Mouse (Mus musculus): ENCODE results near the gene Pelp1. TPM values are rescaled to one million over a fixed set of nuclear protein-coding genes. Genes with fewer than 3 reads are reported as not detected.
A peak's percentile ranks its signal among the peaks of the same experiment; 100 is the strongest.
"Not testable (repeated sequence)": the region's sequence is repeated elsewhere in the genome, so short reads cannot be mapped to it uniquely, and the experiment has no call there.

The Pelp1 gene
- polyA plus RNA-seq, 1 experiment from 2014 or later = 33.6 TPM

DNA sequence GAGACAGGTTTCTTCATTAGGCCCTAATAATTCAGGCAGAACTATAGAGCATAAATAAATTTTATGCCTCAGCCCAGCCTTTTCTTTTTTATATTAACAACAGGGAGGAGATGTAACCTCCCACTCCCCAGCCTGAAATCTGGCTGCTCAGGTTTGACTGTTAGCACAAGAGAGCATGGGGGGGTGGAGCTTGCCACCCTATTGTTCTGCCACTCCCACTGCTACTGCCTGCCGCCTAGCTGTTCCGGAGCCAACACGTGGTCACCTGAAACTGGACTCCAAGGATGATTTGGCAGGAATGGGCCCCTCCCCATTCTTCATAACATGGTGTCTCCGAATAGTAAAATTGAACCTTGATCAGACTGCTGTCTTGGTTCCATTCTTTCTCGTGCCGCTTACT, 42.1 kb downstream of the Pelp1 start:
- not testable (repeated sequence) for H3K4me3 ChIP-seq; ATAC-seq (ENCODE audit: low FRiP score, low read depth); H3K36me3 ChIP-seq; H3K4me2 ChIP-seq; H3K27ac ChIP-seq (replicated peaks); H3K9me3 ChIP-seq; H3K4me1 ChIP-seq (replicated peaks); H3K9ac ChIP-seq; H3K27me3 ChIP-seq
- 85% methylated on average over 6 of the region's 6 CpGs for WGBS

GRCm38 (mm10) chr11:70351868-70352267, 58.0 kb downstream of the Pelp1 start, which contains the start of gene Alox15:
Gene Alox15, minus strand, starts transcription at chr11:70352031.
- no peaks in the 10 kb centered on the region for H3K36me3 ChIP-seq
- no peak within 1 kb of the TSS for H3K9ac ChIP-seq
- peak within 1 kb of the TSS; percentile 52 for H3K4me2 ChIP-seq
- no peak within 1 kb of the TSS for H3K27ac ChIP-seq (replicated peaks)
- ATAC-seq (ENCODE audit: low FRiP score, low read depth) = no peak
- H3K4me1 ChIP-seq (replicated peaks) = peaks cover 11% of the 10 kb centered on the region
- no peaks in the 10 kb centered on the region for H3K9me3 ChIP-seq
- H3K27me3 ChIP-seq = peaks cover 33% of the 10 kb centered on the region
- under 1% methylated on average over 19 of the region's 19 CpGs for WGBS
- H3K4me3 ChIP-seq = peak within 1 kb of the TSS; percentile 21

DNA sequence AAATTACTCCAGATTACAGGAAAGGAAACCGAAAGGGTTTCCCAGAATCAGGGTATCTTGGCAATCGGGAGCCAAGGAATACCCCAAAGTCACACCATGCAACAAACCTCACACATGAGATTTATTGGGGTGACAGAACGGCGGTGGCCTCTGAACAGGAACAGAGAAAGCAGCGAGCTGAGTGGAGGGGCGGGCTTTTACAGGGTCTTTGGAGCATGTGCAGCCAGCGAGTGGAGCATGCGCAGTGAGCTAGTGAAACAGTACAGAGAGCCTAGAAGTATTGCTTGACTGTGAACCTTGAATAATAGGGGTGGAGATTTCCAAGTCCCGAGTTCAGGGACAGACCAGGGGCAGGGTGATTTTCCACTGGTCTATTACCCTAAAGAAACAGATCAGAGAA, 61.2 kb downstream of the Pelp1 start:
- H3K4me3 ChIP-seq = no peak overlapping the region
- 90% methylated on average over 9 of the region's 9 CpGs for WGBS
- no peaks in the 10 kb centered on the region for H3K9me3 ChIP-seq
- H3K36me3 ChIP-seq = no peaks in the 10 kb centered on the region
- no peak overlapping the region for H3K9ac ChIP-seq
- H3K4me2 ChIP-seq = no peak overlapping the region
- peaks cover 33% of the 10 kb centered on the region for H3K27me3 ChIP-seq
- peaks cover 11% of the 10 kb centered on the region for H3K4me1 ChIP-seq (replicated peaks)
- H3K27ac ChIP-seq (replicated peaks) = no peak overlapping the region
- ATAC-seq (ENCODE audit: low FRiP score, low read depth) = no peak

DNA sequence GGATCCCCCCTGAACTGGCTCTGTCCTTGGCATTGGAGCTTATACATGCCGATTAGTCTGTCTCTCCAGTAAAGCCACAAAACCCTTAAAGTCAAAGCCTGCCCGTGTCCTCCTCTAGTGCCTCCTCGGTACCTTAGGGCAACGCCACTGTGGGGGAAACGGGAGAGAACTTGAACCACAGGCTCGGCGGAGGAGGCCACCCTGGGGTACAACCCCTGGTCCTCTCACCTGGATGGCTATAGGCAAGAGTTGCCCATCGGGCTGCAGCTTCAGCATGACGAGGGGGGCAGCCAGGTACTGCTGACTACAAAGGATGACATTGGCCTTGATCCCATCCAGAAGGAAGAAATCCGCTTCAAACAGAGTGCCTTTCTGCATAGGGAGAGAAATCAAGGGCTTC, 62.0 kb downstream of the Pelp1 start:
- H3K36me3 ChIP-seq = no peaks in the 10 kb centered on the region
- no peak overlapping the region for H3K4me2 ChIP-seq
- H3K9me3 ChIP-seq = no peaks in the 10 kb centered on the region
- H3K27me3 ChIP-seq = peaks cover 25% of the 10 kb centered on the region
- H3K9ac ChIP-seq = no peak overlapping the region
- H3K27ac ChIP-seq (replicated peaks) = no peak overlapping the region
- no peak overlapping the region for H3K4me3 ChIP-seq
- peaks cover 11% of the 10 kb centered on the region for H3K4me1 ChIP-seq (replicated peaks)
- 85% methylated on average over 10 of the region's 10 CpGs for WGBS
- no peak for ATAC-seq (ENCODE audit: low FRiP score, low read depth)

GRCm38 (mm10) chr11:70345546-70345945, 64.3 kb downstream of the Pelp1 start:
- Histone ChIP-seq H3K9ac (no peak overlapping the region), H3K4me2 (no peak overlapping the region), H3K4me3 (no peak overlapping the region), H3K27ac (replicated peaks) (no peak overlapping the region), H3K9me3 (no peaks in the 10 kb centered on the region), H3K27me3 (peaks cover 7% of the 10 kb centered on the region; the same call in 1 of the 2 replicates), H3K4me1 (replicated peaks) (no peaks in the 10 kb centered on the region), H3K36me3 (no peaks in the 10 kb centered on the region)
- WGBS = 96% methylated on average over 8 of the region's 8 CpGs
- ATAC-seq (ENCODE audit: low FRiP score, low read depth) = no peak

DNA sequence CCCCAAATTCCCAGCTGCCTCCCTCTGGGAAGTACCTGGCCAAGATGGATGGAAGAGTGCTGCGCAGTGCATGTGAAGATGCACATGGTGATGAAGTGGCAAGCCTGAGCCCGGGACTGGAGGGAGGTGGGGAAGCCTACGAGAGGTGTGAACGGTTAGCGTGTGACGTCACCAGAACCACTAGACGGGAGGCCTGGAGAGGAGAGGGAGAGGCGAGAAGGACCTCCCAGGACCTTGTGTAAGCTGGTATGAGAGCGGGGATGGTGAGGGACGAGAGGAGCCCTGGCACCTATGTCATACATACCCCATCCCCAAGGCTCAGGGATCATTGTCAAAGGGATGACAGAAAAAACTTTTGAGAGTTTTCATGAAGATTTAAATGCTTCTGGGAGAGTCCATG, 64.8 kb downstream of the Pelp1 start:
- ATAC-seq (ENCODE audit: low FRiP score, low read depth) = no peak

More for the DNA sequence above, 64.8 kb downstream of the Pelp1 start:
- Histone ChIP-seq H3K36me3 (no peaks in the 10 kb centered on the region), H3K9ac (no peak overlapping the region), H3K27ac (replicated peaks) (no peak overlapping the region), H3K27me3 (peaks cover 3% of the 10 kb centered on the region; the same call in 1 of the 2 replicates), H3K4me3 (no peak overlapping the region), H3K4me2 (no peak overlapping the region), H3K4me1 (replicated peaks) (no peaks in the 10 kb centered on the region), H3K9me3 (no peaks in the 10 kb centered on the region)
- WGBS = 89% methylated on average over 10 of the region's 10 CpGs

Small RNA genes lying within 50 kb of the gene (microRNA-seq; reads per million reads assigned to microRNA genes)
- gene Mir7115 = not detected

Other genes starting within 250 kb of the Pelp1 start
- gene Slc16a11, start 197.3 kb downstream of the Pelp1 start, polyA plus RNA-seq (2015; fragmentation: Nextera tagmentation; extraction: Ambion mirVana) = 7.6 and 8.1 TPM in 2 replicates
- gene Slc16a13, start 189.0 kb downstream of the Pelp1 start, polyA plus RNA-seq (2015; fragmentation: Nextera tagmentation; extraction: Ambion mirVana) = 14.3 and 16.5 TPM in 2 replicates
- 5.5 and 5.6 TPM in 2 replicates for gene Bcl6b, start 180.2 kb downstream of the Pelp1 start, polyA plus RNA-seq (2015; fragmentation: Nextera tagmentation; extraction: Ambion mirVana)
- 168 and 175 TPM in 2 replicates for gene 0610010K14Rik, start 172.1 kb downstream of the Pelp1 start, polyA plus RNA-seq (2015; fragmentation: Nextera tagmentation; extraction: Ambion mirVana)
- 13.7 TPM in 2 replicates for gene Gm21988, start 170.2 kb downstream of the Pelp1 start, polyA plus RNA-seq (2015; fragmentation: Nextera tagmentation; extraction: Ambion mirVana)
- gene Rnasek, start 170.2 kb downstream of the Pelp1 start, polyA plus RNA-seq (2015; fragmentation: Nextera tagmentation; extraction: Ambion mirVana) = 394 and 408 TPM in 2 replicates
- 1.2 and 1.7 TPM in 2 replicates for gene Alox12, start 154.7 kb downstream of the Pelp1 start, polyA plus RNA-seq (2015; fragmentation: Nextera tagmentation; extraction: Ambion mirVana)
- gene Alox12e, start 87.4 kb downstream of the Pelp1 start, polyA plus RNA-seq (2015; fragmentation: Nextera tagmentation; extraction: Ambion mirVana) = 0.08 TPM in 1 of 2 replicates, not detected in the other
- gene Alox15, start 58.0 kb downstream of the Pelp1 start, polyA plus RNA-seq (2015; fragmentation: Nextera tagmentation; extraction: Ambion mirVana) = not detected in 2 replicates
- 50.3 and 57.5 TPM in 2 replicates for gene Arrb2, start 22.6 kb upstream of the Pelp1 start, polyA plus RNA-seq (2015; fragmentation: Nextera tagmentation; extraction: Ambion mirVana)
- 45.6 and 49.2 TPM in 2 replicates for gene Med11, start 41.9 kb upstream of the Pelp1 start, polyA plus RNA-seq (2015; fragmentation: Nextera tagmentation; extraction: Ambion mirVana)
- 0.77 and 0.90 TPM in 2 replicates for gene Zmynd15, start 49.4 kb upstream of the Pelp1 start, polyA plus RNA-seq (2015; fragmentation: Nextera tagmentation; extraction: Ambion mirVana)
- gene Cxcl16, start 50.0 kb upstream of the Pelp1 start, polyA plus RNA-seq (2015; fragmentation: Nextera tagmentation; extraction: Ambion mirVana) = 5.2 and 6.1 TPM in 2 replicates
- gene Tm4sf5, start 95.2 kb upstream of the Pelp1 start, polyA plus RNA-seq (2015; fragmentation: Nextera tagmentation; extraction: Ambion mirVana) = 3.4 and 4.0 TPM in 2 replicates
- gene Vmo1, start 104.6 kb upstream of the Pelp1 start, polyA plus RNA-seq (2015; fragmentation: Nextera tagmentation; extraction: Ambion mirVana) = 0.42 TPM in 1 of 2 replicates, not detected in the other
- gene Gltpd2, start 109.2 kb upstream of the Pelp1 start, polyA plus RNA-seq (2015; fragmentation: Nextera tagmentation; extraction: Ambion mirVana) = 0.21 and 0.26 TPM in 2 replicates
- 763 and 792 TPM in 2 replicates for gene Psmb6, start 115.3 kb upstream of the Pelp1 start, polyA plus RNA-seq (2015; fragmentation: Nextera tagmentation; extraction: Ambion mirVana)
- gene Gm40193, start 122.9 kb upstream of the Pelp1 start, polyA plus RNA-seq (2015; fragmentation: Nextera tagmentation; extraction: Ambion mirVana) = not detected in 2 replicates
- 17.3 and 20.4 TPM in 2 replicates for gene Pld2, start 130.0 kb upstream of the Pelp1 start, polyA plus RNA-seq (2015; fragmentation: Nextera tagmentation; extraction: Ambion mirVana)
- gene Mink1, start 152.8 kb upstream of the Pelp1 start, polyA plus RNA-seq (2015; fragmentation: Nextera tagmentation; extraction: Ambion mirVana) = 18.1 and 20.5 TPM in 2 replicates
- gene 4930544D05Rik, start 205.8 kb upstream of the Pelp1 start, polyA plus RNA-seq (2015; fragmentation: Nextera tagmentation; extraction: Ambion mirVana) = not detected in 2 replicates
- gene Chrne, start 209.2 kb upstream of the Pelp1 start, polyA plus RNA-seq (2015; fragmentation: Nextera tagmentation; extraction: Ambion mirVana) = 0.24 and 0.51 TPM in 2 replicates
- 0.24 and 0.38 TPM in 2 replicates for gene Gp1ba, start 229.1 kb upstream of the Pelp1 start, polyA plus RNA-seq (2015; fragmentation: Nextera tagmentation; extraction: Ambion mirVana)
- gene Rnf167, start 237.2 kb upstream of the Pelp1 start, polyA plus RNA-seq (2015; fragmentation: Nextera tagmentation; extraction: Ambion mirVana) = 94.8 and 109 TPM in 2 replicates
- 167 and 176 TPM in 2 replicates for gene Slc25a11, start 237.4 kb upstream of the Pelp1 start, polyA plus RNA-seq (2015; fragmentation: Nextera tagmentation; extraction: Ambion mirVana)
- 722 and 792 TPM in 2 replicates for gene Pfn1, start 244.6 kb upstream of the Pelp1 start, polyA plus RNA-seq (2015; fragmentation: Nextera tagmentation; extraction: Ambion mirVana)
- 6.7 and 8.7 TPM in 2 replicates for gene Eno3, start 247.2 kb upstream of the Pelp1 start, polyA plus RNA-seq (2015; fragmentation: Nextera tagmentation; extraction: Ambion mirVana)

All from hindbrain, embryonic 15.5 days (tissue).